Mouse (Mus musculus) CD4-positive naive resting alpha-beta T cell, adult 57 days (primary cell): ENCODE measurements around the gene Btnl2. TPM values are rescaled to one million over a fixed set of nuclear protein-coding genes. Genes with fewer than 3 reads are reported as not detected.

ENCODE experiments used
- total RNA-seq: library from RNA; stranded (reverse); gene quantifications from one replicate; pipeline ENCODE4 v1.2.4, GENCODE M21; 2023

Btnl2 gene
- not detected for total RNA-seq

DNA sequence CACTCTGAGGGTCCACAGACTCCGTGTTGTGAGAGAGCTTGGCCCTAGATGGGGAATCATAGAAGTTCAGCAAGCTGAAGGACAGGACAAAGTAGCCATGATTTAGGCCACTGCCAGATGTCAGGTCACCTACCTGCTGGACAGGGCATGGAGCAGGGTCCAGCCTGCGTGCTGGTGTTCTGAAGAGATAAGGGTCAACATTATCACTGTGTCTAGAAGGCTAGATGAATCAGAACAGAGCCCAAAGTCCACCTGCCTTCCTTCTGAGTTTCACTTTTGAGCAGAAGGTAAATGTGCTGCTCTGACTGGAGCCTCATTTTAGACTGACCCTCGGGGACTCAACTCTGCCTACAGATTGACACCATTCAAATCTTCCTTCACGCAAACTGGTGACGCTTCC is at the start of gene Btnl2:
TSS of gene Btnl2 (plus strand) at position 284 of the 400 bp plus-strand sequence.

DNA sequence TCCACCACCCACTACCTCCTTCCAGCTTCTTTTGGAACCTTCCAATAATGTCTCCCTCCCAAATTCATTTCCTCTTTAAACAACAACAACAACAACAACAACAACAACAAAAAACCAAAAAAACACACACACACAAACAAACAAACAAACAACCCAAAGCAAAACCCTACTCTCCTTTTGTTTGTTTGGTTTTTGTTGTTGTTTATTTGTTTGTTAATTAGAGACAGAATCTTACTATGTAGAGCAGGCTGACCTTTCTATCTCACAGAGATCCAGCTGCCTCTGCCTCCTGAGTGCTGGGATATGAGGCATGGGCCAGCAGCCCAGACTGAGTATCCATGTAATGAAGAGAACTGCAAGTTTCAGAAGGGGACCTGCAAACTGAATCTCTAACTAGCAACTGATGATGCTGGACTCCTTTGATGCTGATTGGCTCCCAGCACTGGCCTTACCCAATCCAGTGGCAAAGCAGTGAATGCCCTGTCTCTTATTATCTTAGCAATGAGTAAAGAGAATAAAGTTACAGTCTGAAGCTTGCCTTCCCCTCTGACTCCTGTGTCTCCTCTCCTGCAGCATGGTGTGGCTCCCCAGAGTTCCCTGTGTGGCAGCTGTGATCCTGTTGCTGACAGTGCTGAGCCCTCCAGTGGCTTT is 49.1 kb upstream of the Btnl2 start, which contains the start of gene H2-Eb1:
TSS of gene H2-Eb1 (plus strand) at position 488 of the 651 bp plus-strand sequence.

DNA sequence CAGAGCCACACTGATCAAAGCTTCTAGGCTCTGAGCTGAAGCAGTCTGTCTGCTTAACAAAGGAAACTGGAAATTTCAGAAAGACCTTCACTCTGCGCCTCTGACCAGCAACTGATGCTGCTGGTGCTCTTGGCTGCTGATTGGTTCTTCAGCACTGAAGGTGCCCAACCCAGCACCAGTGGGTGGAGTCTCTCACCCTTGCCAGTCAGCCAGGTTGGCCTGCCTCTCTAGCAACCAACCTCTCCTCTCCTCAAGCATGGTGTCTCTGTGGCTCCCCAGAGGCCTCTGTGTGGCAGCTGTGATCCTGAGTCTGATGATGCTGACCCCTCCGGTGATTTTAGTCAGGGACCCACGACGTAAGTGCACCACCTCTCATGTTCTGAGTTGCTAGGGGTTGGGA is 29.2 kb upstream of the Btnl2 start, which contains the start of gene H2-Eb2:
TSS of gene H2-Eb2 (plus strand) at position 230 of the 400 bp plus-strand sequence.

DNA sequence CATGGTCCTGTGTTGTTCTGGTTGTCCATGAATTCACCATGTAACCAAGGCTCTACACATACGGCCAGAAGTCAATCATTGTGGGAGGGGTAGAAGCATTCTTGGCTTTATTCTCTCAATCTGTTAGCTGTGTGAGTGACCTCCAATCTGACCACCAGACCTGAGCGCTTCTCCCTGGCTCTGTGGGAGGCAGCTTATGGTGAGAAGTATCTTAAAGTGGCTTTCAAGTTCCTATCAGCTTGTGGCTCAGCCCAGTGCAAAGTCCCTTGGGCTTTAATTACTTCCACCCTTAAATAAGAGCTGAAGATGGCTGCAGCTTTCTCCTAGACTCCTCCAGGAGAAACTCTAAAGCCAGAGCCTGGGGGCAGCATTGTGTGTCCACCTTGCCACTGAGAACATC is 22.2 kb downstream of the Btnl2 start, which contains the start of gene Btnl1:
TSS of gene Btnl1 (plus strand) at position 286 of the 400 bp plus-strand sequence.

DNA sequence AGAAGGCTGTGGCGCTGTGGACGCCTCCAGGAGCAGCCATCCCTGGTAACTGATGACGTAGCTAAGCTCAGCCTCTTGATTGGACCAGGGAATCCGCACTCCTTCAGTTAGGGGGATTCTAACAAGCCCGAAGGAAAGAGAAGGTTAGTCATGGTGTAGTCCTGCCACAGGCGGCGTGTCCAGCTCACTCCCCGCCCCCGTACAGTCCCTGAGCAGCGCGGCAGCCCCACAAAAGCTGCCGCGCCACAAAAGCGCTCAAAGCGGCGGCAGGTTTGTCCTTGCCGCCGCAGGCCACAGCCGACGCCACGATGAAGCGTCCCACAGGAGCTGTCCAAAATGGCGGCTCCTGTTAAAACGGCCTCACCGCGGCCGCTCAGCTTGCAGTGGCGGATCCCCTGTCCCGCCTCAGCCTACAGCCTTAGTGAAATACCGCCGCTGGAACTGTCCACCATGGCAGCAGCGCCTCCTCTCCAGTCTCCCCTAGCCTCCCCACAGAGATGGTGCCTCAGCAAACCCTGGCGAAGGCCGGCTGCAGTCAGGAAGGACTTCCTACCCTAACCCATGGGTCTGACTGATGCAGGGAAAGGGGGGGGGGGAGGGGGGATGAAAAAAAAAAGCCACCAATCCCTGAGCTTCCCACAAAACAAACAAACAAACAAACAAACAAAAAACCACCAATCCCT is 44.2 kb downstream of the Btnl2 start, which contains the start of gene BC051142:
TSS of gene BC051142 (plus strand) at position 110 of the 683 bp plus-strand sequence.

Other genes with a start within 250 kb of the Btnl2 start
- gene H2-DMa, start 235.3 kb upstream of the Btnl2 start, total RNA-seq, result 41.5 TPM
- gene Brd2, start 232.2 kb upstream of the Btnl2 start, total RNA-seq, result 400 TPM
- 40.5 TPM for gene H2-DMb2, start 211.5 kb upstream of the Btnl2 start, total RNA-seq
- 26.0 TPM for gene H2-DMb1, start 201.8 kb upstream of the Btnl2 start, total RNA-seq
- 163 TPM for gene Tap1, start 167.3 kb upstream of the Btnl2 start, total RNA-seq
- 144 TPM for gene Psmb9, start 167.1 kb upstream of the Btnl2 start, total RNA-seq
- 220 TPM for gene Psmb8, start 157.1 kb upstream of the Btnl2 start, total RNA-seq
- gene Tap2, start 151.3 kb upstream of the Btnl2 start, total RNA-seq, result 147 TPM
- 92.6 TPM for gene H2-Ob, start 115.9 kb upstream of the Btnl2 start, total RNA-seq
- gene H2-Ab1, start 97.1 kb upstream of the Btnl2 start, total RNA-seq, result 189 TPM
- 180 TPM for gene H2-Aa, start 67.0 kb upstream of the Btnl2 start, total RNA-seq
- 143 TPM for gene H2-Eb1, start 49.0 kb upstream of the Btnl2 start, total RNA-seq
- gene H2-Eb2, start 29.2 kb upstream of the Btnl2 start, total RNA-seq, result 0.95 TPM
- gene Btnl1, start 22.3 kb downstream of the Btnl2 start, total RNA-seq, result not detected
- gene BC051142, start 44.0 kb downstream of the Btnl2 start, total RNA-seq, result 1.2 TPM
- not detected for gene Btnl4, start 122.5 kb downstream of the Btnl2 start, total RNA-seq
- gene Btnl6, start 162.5 kb downstream of the Btnl2 start, total RNA-seq, result not detected
- gene Notch4, start 209.4 kb downstream of the Btnl2 start, total RNA-seq, result 1.6 TPM
- gene Gpsm3, start 235.0 kb downstream of the Btnl2 start, total RNA-seq, result 251 TPM
- gene Pbx2, start 236.4 kb downstream of the Btnl2 start, total RNA-seq, result 61.0 TPM
- 9.5 TPM for gene Ager, start 243.0 kb downstream of the Btnl2 start, total RNA-seq
- 32.8 TPM for gene Rnf5, start 248.9 kb downstream of the Btnl2 start, total RNA-seq
- 49.9 TPM for gene Agpat1, start 249.4 kb downstream of the Btnl2 start, total RNA-seq